Mouse (Mus musculus): ENCODE results near the gene Nudt3.

- TF ChIP-seq POLR2A (IDR thresholded peaks at IDR 0.05; ENCODE audit: low read depth, low read length) (no peak), CTCF (IDR thresholded peaks at IDR 0.05; ENCODE audit: extremely low read depth, insufficient read depth, insufficient read length, insufficient replicate concordance) (no peak)
Observed at GRCm38 (mm10) chr17:27610679-27611518, 12.4 kb downstream of the Nudt3 start.
